9 mouse cellular contexts compared by ENCODE assay signal in the genomic region with DNA sequence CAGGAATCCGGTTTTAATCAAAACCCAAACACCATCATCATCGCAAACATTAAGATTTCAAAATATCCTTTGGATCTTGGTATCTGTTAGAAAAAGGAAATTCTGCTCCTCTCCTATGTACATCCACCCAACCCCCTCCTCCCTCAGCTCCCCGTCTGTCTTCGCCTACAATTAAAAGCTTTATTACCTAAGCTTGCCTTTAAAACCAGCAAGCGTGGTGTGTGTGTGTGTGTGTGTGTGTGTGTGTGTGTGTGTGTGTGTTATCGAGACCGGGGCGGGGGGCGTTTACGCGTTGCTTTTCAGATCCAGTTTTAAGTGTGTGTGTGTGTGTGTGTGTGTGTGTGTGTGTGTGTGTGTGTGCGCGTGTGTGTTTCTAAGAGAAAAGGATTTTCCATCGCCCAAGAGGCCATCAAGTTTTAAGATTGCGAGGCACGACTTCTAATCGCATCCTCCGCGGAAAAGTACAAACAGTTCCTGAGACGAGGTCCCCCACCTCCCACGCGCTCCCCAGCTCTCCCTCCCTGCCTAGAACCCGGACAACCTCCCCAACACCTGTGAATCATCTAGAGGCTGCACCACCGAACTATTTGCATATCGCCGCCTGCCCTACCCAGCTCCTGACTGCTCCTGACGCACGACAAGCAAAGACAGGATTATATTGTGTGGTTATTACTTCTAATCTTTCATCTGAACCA. TPM values are rescaled to one million over a fixed set of nuclear protein-coding genes. Genes with fewer than 3 reads are reported as not detected.
A peak's percentile ranks its signal among the peaks of the same experiment; 100 is the strongest.
DNase-seq lines count a peak whose midpoint lies in the region; ATAC-seq and TF ChIP-seq lines count a peak whose summit lies in the region.
"Had no signal": no experiment of that assay in that cellular context is flagged by ENCODE, and none has a peak within 500 bp of the region (broad histone marks: within the 10 kb centered on the region; RNA-seq: fewer than 3 reads in every experiment).

No protein-coding gene starts in this region.

- intact Hi-C loops in left cerebral cortex, postnatal 4 days (cut with DNase I) = loop anchor here (5.0 to 10.0 kb wide), 2 partner anchors 35 to 173 kb away; a partner anchor contains a TSS

- peak; percentile 3 for DNase-seq in lung, embryonic 14.5 days
- DNase-seq in lung, postnatal 25 days (ENCODE audit: low spot score) = no peak
- peak; percentile 65 for DNase-seq in cerebellum, postnatal 14 days
- DNase-seq in hindbrain, embryonic 10.5 days (ENCODE audit: low spot score) = peak; percentile 37
- peak; percentile 6 for DNase-seq in left cerebral cortex, postnatal 4 days
- peak; percentile 83 to 86 for DNase-seq in right cerebral cortex, adult 2 months (ENCODE audit: low spot score in 2 of 2)
- no peak for DNase-seq in kidney, adult 2 months
- DNase-seq: liver, embryonic 13.5 days had no signal

- peak overlapping the region; percentile 50 for H3K4me2 ChIP-seq in lung, embryonic 14.5 days
- H3K4me2 ChIP-seq: liver, embryonic 13.5 days had no signal

- no peak for TF ChIP-seq CTCF in lung, embryonic 14.5 days (IDR thresholded peaks at IDR 0.05; ENCODE audit: low read depth)
- TF ChIP-seq CTCF in kidney, adult 2 months (conservative IDR thresholded peaks at IDR 0.05; ENCODE audit: insufficient read depth, insufficient read length, low read depth, low read length) = no peak

- WGBS in lung, embryonic 14.5 days = 5% methylated on average over 23 of the region's 28 CpGs
- WGBS in hindbrain, embryonic 10.5 days = 3% methylated on average over 27 of the region's 28 CpGs
- 5% methylated on average over 28 of the region's 28 CpGs for WGBS in kidney, adult 2 months

- no peaks in the 10 kb centered on the region for H3K9me3 ChIP-seq in lung, embryonic 14.5 days (ENCODE audit: low read depth, low read length)
- H3K9me3 ChIP-seq in hindbrain, embryonic 10.5 days = no peaks in the 10 kb centered on the region
- H3K9me3 ChIP-seq: liver, embryonic 13.5 days had no signal

- no peak for ATAC-seq in lung, embryonic 14.5 days (ENCODE audit: insufficient read depth)
- ATAC-seq in granulocyte monocyte progenitor cell, adult 5-6 weeks (replicated peaks; ENCODE audit: poor library complexity, severe bottlenecking) = no peak

- H3K4me1 ChIP-seq in lung, embryonic 14.5 days (ENCODE audit: insufficient read depth) = 0 out of 2 replicates have a peak, but pooled peaks cover 3% of the 10 kb centered on the region
- H3K4me1 ChIP-seq in hindbrain, embryonic 10.5 days (replicated peaks) = peaks cover 30% of the 10 kb centered on the region
- no peaks in the 10 kb centered on the region for H3K4me1 ChIP-seq in kidney, adult 2 months (ENCODE audit: control insufficient read depth, insufficient read depth, low read length)

- no peak for TF ChIP-seq POLR2A in kidney, adult 2 months (IDR thresholded peaks at IDR 0.05; ENCODE audit: low read depth, low read length)

- H3K4me3 ChIP-seq in lung, embryonic 14.5 days (ENCODE audit: low read depth, low read length) = peak overlapping the region; percentile 4; the same call in 1 of the 2 replicates
- H3K4me3 ChIP-seq in hindbrain, embryonic 10.5 days = peak overlapping the region; percentile 70
- no peak overlapping the region for H3K4me3 ChIP-seq in kidney, adult 2 months (ENCODE audit: insufficient read depth, low read depth, low read length)
- H3K4me3 ChIP-seq: liver, embryonic 13.5 days had no signal

- H3K27me3 ChIP-seq in lung, embryonic 14.5 days (ENCODE audit: insufficient read depth, low read length) = peaks cover 8% of the 10 kb centered on the region; the same call in 1 of the 2 replicates
- H3K27me3 ChIP-seq in hindbrain, embryonic 10.5 days (ENCODE audit: insufficient read depth, poor library complexity, severe bottlenecking) = 0 out of 2 replicates have a peak, but pooled peaks cover 3% of the 10 kb centered on the region
- H3K27me3 ChIP-seq in kidney, adult 2 months (replicated peaks; ENCODE audit: control insufficient read depth, insufficient read depth, low read length) = no peaks in the 10 kb centered on the region; the same call in 1 of the 2 replicates

- H3K27ac ChIP-seq in lung, embryonic 14.5 days (ENCODE audit: low read depth) = no peak overlapping the region
- peak overlapping the region; percentile 59 for H3K27ac ChIP-seq in hindbrain, embryonic 10.5 days
- H3K27ac ChIP-seq in kidney, adult 2 months (ENCODE audit: insufficient read depth, low read depth, low read length) = no peak overlapping the region
- H3K27ac ChIP-seq: liver, embryonic 13.5 days had no signal

- H3K9ac ChIP-seq in lung, embryonic 14.5 days = no peak overlapping the region
- H3K9ac ChIP-seq: liver, embryonic 13.5 days had no signal

- no peaks in the 10 kb centered on the region for H3K36me3 ChIP-seq in lung, embryonic 14.5 days (ENCODE audit: insufficient read depth)
- H3K36me3 ChIP-seq in hindbrain, embryonic 10.5 days = no peaks in the 10 kb centered on the region
- no peaks in the 10 kb centered on the region for H3K36me3 ChIP-seq in kidney, adult 2 months (ENCODE audit: control insufficient read depth, insufficient read depth, low read length)
- H3K36me3 ChIP-seq: liver, embryonic 13.5 days had no signal

RNA-seq across cellular contexts. Expression of a gene that starts 1.4 kb away (rescaled TPM):
- polyA plus RNA-seq in lung, embryonic 14.5 days (2014; fragmentation: Nextera tagmentation; extraction: Ambion mirVana) = 1.2 and 1.6 TPM in 2 replicates
- polyA plus RNA-seq in hindbrain, embryonic 10.5 days (2016; fragmentation: Nextera tagmentation; extraction: Ambion mirVana) = 27.8 and 39.4 TPM in 2 replicates
- total RNA-seq in left cerebral cortex, postnatal 4 days (2021) = 100 to 1,000 TPM; 526 to 550 TPM
- polyA plus RNA-seq in kidney, adult 2 months (2012; rRNA removed) = 0.39 and 1.9 TPM in 2 replicates
- total RNA-seq in granulocyte monocyte progenitor cell, adult 5-6 weeks (2014; fragmentation: Nextera tagmentation) = not detected in 2 replicates
- not detected in 2 replicates for total RNA-seq in granulocyte monocyte progenitor cell, adult 5-6 weeks (2017)

Comparison
In these comparisons a context has a peak if more than half of its experiments do, and no peak if none do; other contexts are left out.
1. DNase-seq: peak in lung, embryonic 14.5 days (single experiment), cerebellum, postnatal 14 days (2 of 2), hindbrain, embryonic 10.5 days (single experiment), left cerebral cortex, postnatal 4 days (single experiment) and right cerebral cortex, adult 2 months (2 of 2); none in lung, postnatal 25 days (single experiment) and kidney, adult 2 months (single experiment).